Mouse (Mus musculus) embryonic facial prominence, embryonic 12.5 days (tissue): Measurements from ENCODE around the gene Fryl. TPM values are rescaled to one million over a fixed set of nuclear protein-coding genes. Genes with fewer than 3 reads are reported as not detected.

Source experiments
- ATAC-seq: fragments of 200-750 bp; cut with Nextera tagmentation; 2 replicates; pipeline ENCODE4 v1.8.0; 2017; ENCODE audit not compliant: insufficient number of reproducible peaks, insufficient read depth, low FRiP score, low TSS enrichment
- H3K27ac ChIP-seq: fragments of 300-500 bp; sonication (generic); 2 replicates; pipeline ENCODE4 v1.5.1; 2016; ENCODE audit warnings: mild to moderate bottlenecking
- H3K27me3 ChIP-seq: fragments of 300-500 bp; sonication (generic); 2 replicates; pipeline ENCODE4 v1.6.1; 2016; ENCODE audit warnings: mild to moderate bottlenecking, moderate library complexity
- H3K36me3 ChIP-seq: fragments of 300-500 bp; sonication (generic); 2 replicates; pipeline ENCODE4 v1.6.1; 2016; ENCODE audit warnings: mild to moderate bottlenecking
- H3K4me1 ChIP-seq: fragments of 300-500 bp; sonication (generic); 2 replicates; pipeline ENCODE4 v1.6.1; 2016
- H3K4me2 ChIP-seq: fragments of 300-500 bp; sonication (generic); replicated peaks from 2 replicates; pipeline ENCODE4 v1.6.1; 2016; ENCODE audit warnings: mild to moderate bottlenecking, moderate library complexity
- H3K4me3 ChIP-seq: fragments of 300-500 bp; sonication (generic); 2 replicates; pipeline ENCODE4 v1.5.1; 2016; ENCODE audit warnings: mild to moderate bottlenecking
- H3K9ac ChIP-seq: fragments of 300-500 bp; sonication (generic); 2 replicates; pipeline ENCODE4 v1.6.1; 2016; ENCODE audit warnings: mild to moderate bottlenecking, moderate library complexity
- H3K9me3 ChIP-seq: fragments of 300-500 bp; sonication (generic); 2 replicates; pipeline ENCODE4 v1.6.1; 2016; ENCODE audit warnings: mild to moderate bottlenecking, moderate library complexity
- WGBS: fragments of 180-500 bp; shearing (Covaris S2); methylation state at CpG from one replicate; pipeline ENCODE4 v1.1.7; 2016; 5-methylcytosine and 5-hydroxymethylcytosine counted together
- polyA plus RNA-seq: library from polyadenylated mRNA; unstranded; fragments of >200 nt; fragmentation: Nextera tagmentation; extraction: Ambion mirVana; gene quantifications from 2 replicates; pipeline ENCODE4 v1.2.1, GENCODE M21; 2016

The Fryl gene
- polyA plus RNA-seq, 1 experiment from 2014 or later, result 28.6 TPM

- H3K36me3 ChIP-seq, result 0 out of 2 replicates have a peak, but pooled peaks cover 12% of the 10 kb centered on the region
- no peak overlapping the region for H3K27ac ChIP-seq
- WGBS, result 86% methylated on average over 4 of the region's 4 CpGs
- no peaks in the 10 kb centered on the region for H3K27me3 ChIP-seq
- H3K4me1 ChIP-seq, result no peaks in the 10 kb centered on the region
- H3K9ac ChIP-seq, result no peak overlapping the region
- H3K4me3 ChIP-seq, result no peak overlapping the region
- H3K9me3 ChIP-seq, result no peaks in the 10 kb centered on the region
- no peak for ATAC-seq
- no peak overlapping the region for H3K4me2 ChIP-seq
Observed at GRCm38 (mm10) chr5:73218065-73218464, 38.4 kb downstream of the Fryl start.

DNA sequence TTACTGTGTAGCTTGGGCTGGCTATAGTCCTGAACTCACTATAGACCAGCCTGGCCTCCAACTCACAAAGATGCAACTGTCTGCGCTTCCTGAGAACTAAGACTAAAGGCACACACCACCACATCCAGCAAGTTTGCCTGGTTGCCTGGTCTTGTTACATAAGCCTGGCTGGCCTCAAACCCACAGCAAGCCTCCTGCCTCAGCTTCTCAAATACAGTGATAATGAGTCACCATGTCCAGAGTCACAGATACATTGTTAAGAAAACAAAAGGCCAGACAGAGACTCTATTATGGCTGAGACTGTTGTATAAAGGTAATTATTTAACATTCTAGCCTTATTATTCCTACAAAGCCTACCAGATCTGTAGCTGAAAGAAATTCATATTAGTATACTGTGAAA, 39.3 kb downstream of the Fryl start:
- Histone ChIP-seq H3K27me3 (no peaks in the 10 kb centered on the region), H3K9ac (no peak overlapping the region), H3K9me3 (no peaks in the 10 kb centered on the region), H3K4me2 (no peak overlapping the region), H3K36me3 (peaks cover 13% of the 10 kb centered on the region; the same call in 1 of the 2 replicates), H3K27ac (no peak overlapping the region), H3K4me3 (no peak overlapping the region), H3K4me1 (no peaks in the 10 kb centered on the region)
- no peak for ATAC-seq
- 88% methylated on average over 1 of the region's 1 CpGs for whole genome bisulfite sequencing

DNA sequence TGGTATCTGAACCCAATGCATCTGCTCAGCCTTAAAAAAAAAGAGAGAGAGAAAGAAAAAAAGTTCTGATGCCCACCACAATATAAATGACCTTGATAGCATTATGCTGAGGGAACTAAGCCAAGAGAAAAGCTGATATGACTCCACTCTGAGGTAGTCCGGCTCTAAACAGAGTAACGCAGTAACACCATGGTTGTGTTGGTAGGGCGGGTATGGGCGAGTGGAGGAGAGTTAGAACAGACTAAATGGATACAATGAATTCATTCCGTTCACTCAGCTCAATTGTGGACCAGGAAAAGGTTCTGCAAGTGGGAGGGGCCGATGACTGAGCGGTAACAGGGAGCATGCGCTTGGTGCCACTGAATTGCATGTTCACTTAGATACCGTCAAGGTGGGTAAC, 40.4 kb downstream of the Fryl start:
- Histone ChIP-seq H3K4me2 (no peak overlapping the region), H3K4me1 (no peaks in the 10 kb centered on the region), H3K4me3 (no peak overlapping the region), H3K9me3 (no peaks in the 10 kb centered on the region), H3K36me3 (peaks cover 15% of the 10 kb centered on the region; the same call in 1 of the 2 replicates), H3K27me3 (no peaks in the 10 kb centered on the region), H3K27ac (no peak overlapping the region), H3K9ac (no peak overlapping the region)
- WGBS, result 89% methylated on average over 9 of the region's 9 CpGs
- ATAC-seq, result no peak

DNA sequence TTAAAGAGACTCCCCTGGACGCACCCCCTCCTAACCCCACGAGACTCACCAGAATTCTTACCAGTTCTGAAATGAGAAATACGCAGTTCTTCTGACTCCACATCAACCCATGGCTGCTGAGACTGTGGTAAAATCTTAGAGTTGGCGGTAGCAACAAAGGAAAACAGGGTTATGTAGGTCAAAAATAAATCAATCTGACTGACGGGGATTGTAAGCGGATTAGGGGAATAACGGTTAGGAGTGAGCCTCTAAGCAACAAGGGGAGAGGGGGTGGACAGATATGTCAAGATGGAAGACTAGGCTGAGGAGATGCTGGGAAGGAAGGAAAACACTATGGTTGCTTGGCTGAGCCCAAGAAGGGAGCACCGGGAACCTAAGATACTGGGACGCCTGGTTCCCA, 44.0 kb downstream of the Fryl start:
- no peak for ATAC-seq
- Histone ChIP-seq H3K27me3 (no peaks in the 10 kb centered on the region), H3K9me3 (no peaks in the 10 kb centered on the region), H3K4me3 (no peak overlapping the region), H3K9ac (no peak overlapping the region), H3K4me1 (peaks cover 8% of the 10 kb centered on the region; the same call in 1 of the 2 replicates), H3K27ac (no peak overlapping the region), H3K4me2 (no peak overlapping the region), H3K36me3 (peaks cover 7% of the 10 kb centered on the region; the same call in 1 of the 2 replicates)
- WGBS, result 90% methylated on average over 9 of the region's 9 CpGs

DNA sequence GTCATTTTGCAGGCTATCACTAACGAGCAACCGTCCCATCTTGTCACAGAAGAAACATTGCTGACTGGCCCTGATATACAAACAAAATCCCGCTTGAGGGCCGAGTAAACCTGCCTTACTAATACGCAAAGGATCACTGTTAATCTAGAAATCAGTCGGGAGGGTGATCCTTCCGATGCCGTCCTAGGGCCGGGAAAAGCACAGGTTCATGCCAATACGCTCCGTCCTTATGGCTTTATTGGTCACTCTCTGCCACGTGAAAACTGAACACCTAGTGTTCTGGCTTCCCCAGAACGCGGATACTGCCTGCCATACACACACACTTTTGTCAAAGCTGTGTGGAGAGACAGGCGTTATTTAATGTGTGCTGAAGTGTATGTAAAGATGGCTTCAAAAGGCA, 44.5 kb downstream of the Fryl start:
- Histone ChIP-seq H3K4me1 (peaks cover 8% of the 10 kb centered on the region; the same call in 1 of the 2 replicates), H3K9ac (no peak overlapping the region), H3K27me3 (no peaks in the 10 kb centered on the region), H3K9me3 (no peaks in the 10 kb centered on the region), H3K36me3 (peaks cover 7% of the 10 kb centered on the region; the same call in 1 of the 2 replicates), H3K4me2 (no peak overlapping the region), H3K27ac (no peak overlapping the region), H3K4me3 (no peak overlapping the region)
- 95% methylated on average over 15 of the region's 15 CpGs for WGBS
- ATAC-seq, result no peak

- no peak for ATAC-seq
- H3K4me3 ChIP-seq, result no peak overlapping the region
- H3K27me3 ChIP-seq, result no peaks in the 10 kb centered on the region
- peaks cover 7% of the 10 kb centered on the region; the same call in 1 of the 2 replicates for H3K36me3 ChIP-seq
- H3K4me2 ChIP-seq, result no peak overlapping the region
- H3K9me3 ChIP-seq, result no peaks in the 10 kb centered on the region
- no peak overlapping the region for H3K27ac ChIP-seq
- H3K9ac ChIP-seq, result no peak overlapping the region
- WGBS, result 90% methylated on average over 6 of the region's 6 CpGs
- peaks cover 8% of the 10 kb centered on the region; the same call in 1 of the 2 replicates for H3K4me1 ChIP-seq
Observed at GRCm38 (mm10) chr5:73210971-73211315, 45.5 kb downstream of the Fryl start.

GRCm38 (mm10) chr5:73210127-73210970, 46.1 kb downstream of the Fryl start:
- 94% methylated on average over 22 of the region's 22 CpGs for WGBS
- Histone ChIP-seq H3K27ac (no peak overlapping the region), H3K27me3 (no peaks in the 10 kb centered on the region), H3K36me3 (peaks cover 7% of the 10 kb centered on the region; the same call in 1 of the 2 replicates), H3K9ac (no peak overlapping the region), H3K4me2 (no peak overlapping the region), H3K4me3 (no peak overlapping the region), H3K4me1 (peaks cover 8% of the 10 kb centered on the region; the same call in 1 of the 2 replicates), H3K9me3 (no peaks in the 10 kb centered on the region)
- ATAC-seq, result no peak

- H3K27ac ChIP-seq, result no peak overlapping the region
- H3K36me3 ChIP-seq, result peaks cover 7% of the 10 kb centered on the region; the same call in 1 of the 2 replicates
Observed at GRCm38 (mm10) chr5:73209201-73210096, 47.0 kb downstream of the Fryl start.

GRCm38 (mm10) chr5:73208645-73209044, 47.8 kb downstream of the Fryl start:
- H3K9ac ChIP-seq, result no peak overlapping the region
- no peak overlapping the region for H3K27ac ChIP-seq
- no peaks in the 10 kb centered on the region for H3K27me3 ChIP-seq
- peaks cover 8% of the 10 kb centered on the region; the same call in 1 of the 2 replicates for H3K36me3 ChIP-seq
- H3K9me3 ChIP-seq, result no peaks in the 10 kb centered on the region
- ATAC-seq, result no peak
- H3K4me3 ChIP-seq, result no peak overlapping the region
- WGBS, result 64% methylated on average over 6 of the region's 6 CpGs
- no peak overlapping the region for H3K4me2 ChIP-seq
- peaks cover 8% of the 10 kb centered on the region; the same call in 1 of the 2 replicates for H3K4me1 ChIP-seq

More at GRCm38 (mm10) chr5:73209201-73210096, 47.0 kb downstream of the Fryl start:
- no peak overlapping the region for H3K9ac ChIP-seq
- H3K4me1 ChIP-seq, result peaks cover 8% of the 10 kb centered on the region; the same call in 1 of the 2 replicates
- no peaks in the 10 kb centered on the region for H3K27me3 ChIP-seq
- ATAC-seq, result no peak
- no peak overlapping the region for H3K4me3 ChIP-seq
- 67% methylated on average over 20 of the region's 20 CpGs for WGBS
- H3K4me2 ChIP-seq, result no peak overlapping the region
- no peaks in the 10 kb centered on the region for H3K9me3 ChIP-seq

DNA sequence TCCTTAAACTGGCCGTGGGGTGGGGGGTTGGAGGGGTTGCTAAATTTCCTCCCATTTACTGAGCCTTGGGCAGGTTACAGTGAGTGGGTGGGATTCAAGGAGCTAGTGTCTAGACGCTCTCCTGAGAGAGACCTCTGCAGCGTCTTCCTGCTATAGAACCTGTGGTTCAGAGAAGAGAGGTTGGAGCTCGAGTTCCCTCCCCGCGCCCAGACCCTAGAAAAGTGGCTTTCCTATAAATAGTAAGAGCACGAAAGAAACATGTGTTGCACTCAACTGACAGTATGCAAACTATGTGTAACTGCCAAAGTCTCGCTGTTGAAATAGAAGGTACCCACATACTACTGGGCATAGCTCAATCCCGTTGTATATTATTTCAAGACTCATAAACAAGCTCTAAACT, 49.7 kb downstream of the Fryl start:
- 82% methylated on average over 9 of the region's 9 CpGs for WGBS
- H3K9me3 ChIP-seq, result no peaks in the 10 kb centered on the region
- H3K9ac ChIP-seq, result no peak overlapping the region
- 0 out of 2 replicates have a peak, but pooled peaks cover 4% of the 10 kb centered on the region for H3K36me3 ChIP-seq
- no peaks in the 10 kb centered on the region for H3K27me3 ChIP-seq
- no peak overlapping the region for H3K4me3 ChIP-seq
- no peak overlapping the region for H3K4me2 ChIP-seq
- ATAC-seq, result no peak
- peaks cover 8% of the 10 kb centered on the region; the same call in 1 of the 2 replicates for H3K4me1 ChIP-seq
- no peak overlapping the region for H3K27ac ChIP-seq

DNA sequence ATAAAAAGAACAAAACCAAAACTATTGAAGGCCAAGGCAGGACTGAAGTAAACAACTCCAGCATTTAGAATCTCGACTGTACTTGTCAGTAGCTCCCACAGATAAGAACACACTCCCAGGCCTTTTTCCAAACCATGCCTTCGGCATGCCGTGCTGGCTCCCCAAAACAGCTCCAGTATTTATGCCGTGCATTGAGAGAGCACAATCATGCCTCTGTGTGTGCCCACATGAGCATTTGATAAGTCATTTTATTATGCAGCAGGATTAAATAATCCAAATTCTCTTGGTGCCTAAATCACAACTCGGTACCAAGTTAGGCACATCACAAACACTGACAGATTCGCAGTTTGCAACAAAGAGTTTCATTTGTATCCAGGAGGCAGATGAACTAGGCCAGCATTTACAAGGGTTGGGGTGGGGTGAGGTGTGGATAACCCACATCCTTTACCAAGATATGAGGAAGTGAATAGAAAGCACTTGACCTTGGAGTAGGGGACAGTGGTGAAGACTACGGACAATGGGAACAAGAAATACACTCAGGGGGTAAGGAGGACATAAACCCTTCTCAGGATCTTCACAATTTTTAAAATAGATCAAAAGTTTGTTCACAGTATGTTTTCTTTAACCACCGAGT, 50.3 kb downstream of the Fryl start:
- Histone ChIP-seq H3K27me3 (no peaks in the 10 kb centered on the region), H3K27ac (no peak overlapping the region), H3K4me2 (no peak overlapping the region), H3K4me1 (peaks cover 8% of the 10 kb centered on the region; the same call in 1 of the 2 replicates), H3K4me3 (no peak overlapping the region), H3K9me3 (no peaks in the 10 kb centered on the region), H3K36me3 (0 out of 2 replicates have a peak, but pooled peaks cover 4% of the 10 kb centered on the region), H3K9ac (no peak overlapping the region)
- ATAC-seq, result no peak
- WGBS, result 88% methylated on average over 8 of the region's 8 CpGs
